Mouse (Mus musculus): ENCODE measurements around the gene Cnnm3.

Cnnm3 gene

DNA sequence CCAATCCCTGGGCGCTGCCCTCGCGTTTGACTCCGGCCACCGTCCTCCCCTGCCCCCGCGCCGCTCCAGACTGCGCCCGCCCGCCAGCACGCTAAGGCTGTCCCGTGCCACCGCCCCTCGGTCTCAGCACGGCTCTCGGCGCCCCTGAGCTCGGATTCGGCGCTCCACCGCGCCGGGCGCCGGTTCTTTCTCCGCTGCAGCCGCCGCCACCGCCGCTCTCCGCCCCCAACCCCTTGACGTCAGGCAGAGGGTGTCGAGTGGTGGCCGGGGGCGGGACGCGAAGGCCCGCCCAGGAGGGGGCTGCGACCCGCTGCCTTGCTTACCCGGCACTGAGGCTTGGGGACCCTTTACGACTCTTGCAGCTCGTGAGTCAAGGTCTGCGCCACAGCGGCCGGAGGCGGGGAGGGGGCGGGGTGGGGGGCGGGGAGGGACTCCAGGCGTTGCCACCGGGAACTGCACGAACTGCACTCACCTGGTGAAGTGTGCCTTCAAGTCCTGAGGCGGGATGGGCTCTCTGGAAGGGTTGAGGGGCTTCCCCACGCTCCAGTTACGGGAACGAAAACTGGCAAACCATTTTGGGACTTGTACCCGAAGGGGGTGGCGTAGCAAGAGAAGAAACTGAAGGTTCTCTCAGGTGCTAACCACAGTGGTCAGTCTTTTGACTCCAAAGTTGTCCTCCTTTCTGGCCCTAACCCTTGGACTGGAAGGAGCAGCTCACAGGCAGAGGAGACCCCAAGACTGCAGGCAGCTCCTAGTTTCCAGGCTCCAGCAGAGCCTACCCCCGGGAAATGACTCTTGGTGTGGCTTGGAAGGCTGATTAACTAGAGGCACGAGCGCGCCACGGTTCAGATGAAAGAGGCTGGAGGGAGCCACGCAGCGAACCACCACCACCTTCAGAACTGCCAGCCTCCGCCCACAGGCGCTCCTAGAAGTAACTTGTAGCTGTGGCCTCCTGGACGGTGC lies 46.6 kb downstream of the Cnnm3 start, which contains the start of gene Sema4c:
Gene Sema4c (minus strand): TSS at position 319 of the 963 bp plus-strand sequence.
- peak; percentile 77 for DNase-seq

DNA sequence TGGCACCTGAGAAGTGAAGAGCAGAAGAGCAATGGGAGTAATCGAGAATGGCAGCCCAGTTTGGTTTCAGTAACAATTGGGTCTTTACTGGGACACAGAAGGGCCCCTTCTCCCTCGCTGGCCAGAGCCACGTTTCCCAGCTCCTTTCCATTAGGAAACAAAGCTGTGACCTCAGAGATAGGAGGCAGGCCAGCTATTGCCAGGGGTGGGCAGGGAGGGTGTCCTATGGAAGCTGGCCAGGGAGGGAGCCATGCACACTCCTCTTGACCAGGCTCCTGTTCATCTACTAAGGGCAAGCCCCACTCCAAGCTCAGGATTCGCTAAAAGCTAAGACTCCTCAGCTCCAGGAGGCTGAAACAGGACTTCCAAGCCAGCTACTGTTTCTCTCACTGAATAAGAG lies 47.6 kb downstream of the Cnnm3 start:
- no peak for DNase-seq

DNA sequence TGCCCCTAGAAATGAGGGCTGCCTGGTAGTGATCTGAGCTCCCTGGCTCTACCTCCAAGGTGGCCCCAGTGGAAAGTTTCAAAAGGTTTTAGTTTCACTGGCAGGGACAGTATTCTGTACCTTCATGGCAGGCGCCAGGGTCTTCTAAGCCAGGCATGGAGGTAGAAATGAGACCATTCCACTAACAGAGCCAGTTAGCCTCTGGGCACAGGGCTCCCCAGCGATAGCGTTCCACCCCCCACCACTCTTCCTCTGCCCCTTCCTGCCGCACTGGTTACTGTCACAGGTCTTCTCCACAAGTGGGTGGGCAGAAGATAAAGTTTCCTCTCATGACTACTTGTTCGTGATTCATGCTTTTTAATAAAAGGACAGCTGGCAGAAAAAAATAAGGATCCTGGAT lies 48.2 kb downstream of the Cnnm3 start:
- no peak for DNase-seq

DNA sequence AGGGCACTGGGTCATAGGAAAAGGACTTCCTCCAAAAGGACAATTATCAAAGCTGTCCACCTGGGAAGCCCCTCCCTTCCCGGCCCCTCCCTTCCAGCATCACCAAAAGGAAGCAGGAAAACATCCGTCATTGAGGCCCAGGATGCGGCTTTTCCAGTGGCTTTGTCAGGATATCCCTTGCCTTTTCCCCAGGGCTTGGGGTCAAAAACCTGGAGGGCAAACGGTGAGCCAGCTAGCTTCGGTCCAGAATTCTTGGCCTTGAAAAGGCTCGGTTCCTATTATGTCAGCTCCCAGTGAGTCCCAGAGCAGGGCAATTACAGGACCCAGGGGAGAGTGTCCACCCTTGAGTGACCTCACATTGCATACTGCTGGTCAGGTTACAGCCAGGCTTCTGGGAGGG lies 49.2 kb downstream of the Cnnm3 start:
- no peak for DNase-seq

DNA sequence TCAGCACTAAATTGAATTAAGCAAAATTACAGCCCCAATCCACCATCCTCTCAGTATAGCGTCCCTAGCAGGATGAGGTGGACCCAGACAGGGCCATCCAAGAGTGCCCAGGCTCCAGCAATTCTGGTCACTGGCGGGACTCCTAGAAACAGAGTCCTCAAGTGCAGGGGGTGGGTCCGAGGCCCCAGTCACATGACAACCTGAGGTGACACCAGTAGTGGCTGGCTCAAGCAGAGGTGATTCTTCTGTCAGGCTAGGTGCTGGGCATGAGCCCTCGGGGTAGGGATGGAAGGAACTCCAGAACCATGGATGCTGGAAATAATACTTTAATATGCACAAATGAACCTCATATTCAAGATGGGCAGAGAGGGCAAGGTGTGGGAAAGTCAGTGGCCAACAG lies 50.7 kb downstream of the Cnnm3 start:
- no peak for DNase-seq

DNA sequence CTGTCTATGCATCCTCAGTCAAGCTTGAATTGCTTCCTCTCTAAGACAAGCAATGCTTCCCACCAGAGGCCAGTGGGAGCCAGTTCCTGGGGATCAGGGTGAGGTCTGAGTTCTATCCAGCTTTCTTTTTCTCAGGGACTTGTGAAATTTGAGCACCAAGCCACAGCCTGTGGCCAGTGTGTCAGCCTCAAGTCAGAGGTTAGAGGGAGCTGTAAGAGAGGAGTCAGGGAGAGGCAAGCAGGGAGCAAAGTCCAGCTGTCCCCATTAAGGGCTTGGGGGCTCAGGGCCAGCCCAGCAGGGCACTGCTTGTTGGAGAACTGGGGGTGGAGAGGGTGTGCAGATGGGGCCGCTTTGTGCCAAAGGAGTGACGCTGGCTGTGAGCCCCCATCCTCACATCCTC lies 51.5 kb downstream of the Cnnm3 start:
- DNase-seq = no peak

DNA sequence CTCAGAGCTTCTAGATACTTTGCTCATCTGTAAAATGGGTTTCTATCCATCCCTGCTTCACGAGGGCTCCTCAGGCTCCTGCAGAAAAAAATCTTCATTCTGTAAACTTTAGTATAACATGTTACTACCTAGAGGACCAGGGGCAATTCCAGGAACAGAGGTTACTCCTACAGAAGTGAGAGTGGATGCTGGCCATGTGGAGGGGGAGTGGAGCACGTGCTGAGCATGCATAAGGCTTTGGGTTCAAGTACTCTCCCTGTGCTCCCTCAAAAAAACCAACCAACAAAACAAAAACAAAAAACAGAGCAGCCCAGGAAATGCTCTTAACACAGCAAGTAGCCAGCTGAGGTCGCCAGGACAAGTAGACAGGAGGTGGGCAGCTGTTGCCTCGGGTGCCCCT lies 52.0 kb downstream of the Cnnm3 start:
- no peak for DNase-seq

DNA sequence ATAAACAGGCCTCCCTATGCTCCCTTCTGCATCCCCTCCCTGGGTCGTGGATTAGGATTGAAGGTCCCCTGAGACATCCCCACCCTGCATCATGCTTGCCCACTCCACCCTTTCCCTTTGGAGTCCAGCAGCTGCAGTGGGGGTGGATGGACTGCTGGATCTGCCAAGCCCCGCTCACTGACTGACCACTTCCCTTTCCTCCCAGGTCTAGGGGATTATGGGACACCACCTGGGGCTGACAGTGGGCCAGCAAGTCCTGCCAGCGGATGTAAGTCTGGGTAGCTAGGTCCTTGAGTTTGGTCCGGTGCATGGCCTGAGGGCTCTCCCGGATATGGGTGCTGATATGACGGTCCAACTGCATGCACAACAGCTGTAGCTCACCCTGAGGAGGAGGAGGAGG lies 52.4 kb downstream of the Cnnm3 start:
- DNase-seq = no peak

DNA sequence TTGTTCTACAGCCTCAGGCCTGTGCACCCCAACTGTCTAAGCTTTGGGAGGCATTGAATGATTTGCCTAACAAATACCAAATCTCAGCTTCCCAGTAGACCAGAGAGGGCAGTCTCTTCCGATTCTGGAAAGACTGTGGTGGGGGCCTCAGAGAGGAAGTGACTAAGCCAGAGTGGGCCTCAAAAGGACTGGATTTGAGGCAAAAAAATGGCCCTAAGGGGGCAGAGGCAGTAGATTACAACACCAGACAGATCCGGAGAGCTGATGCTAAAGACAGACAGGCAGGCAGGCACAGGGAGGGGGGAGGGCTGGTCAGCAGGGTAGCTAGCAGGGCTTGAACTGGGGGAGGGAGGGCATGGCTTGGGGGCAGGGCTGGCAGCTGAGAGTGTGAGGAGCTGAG lies 54.8 kb downstream of the Cnnm3 start:
- no peak for DNase-seq

DNA sequence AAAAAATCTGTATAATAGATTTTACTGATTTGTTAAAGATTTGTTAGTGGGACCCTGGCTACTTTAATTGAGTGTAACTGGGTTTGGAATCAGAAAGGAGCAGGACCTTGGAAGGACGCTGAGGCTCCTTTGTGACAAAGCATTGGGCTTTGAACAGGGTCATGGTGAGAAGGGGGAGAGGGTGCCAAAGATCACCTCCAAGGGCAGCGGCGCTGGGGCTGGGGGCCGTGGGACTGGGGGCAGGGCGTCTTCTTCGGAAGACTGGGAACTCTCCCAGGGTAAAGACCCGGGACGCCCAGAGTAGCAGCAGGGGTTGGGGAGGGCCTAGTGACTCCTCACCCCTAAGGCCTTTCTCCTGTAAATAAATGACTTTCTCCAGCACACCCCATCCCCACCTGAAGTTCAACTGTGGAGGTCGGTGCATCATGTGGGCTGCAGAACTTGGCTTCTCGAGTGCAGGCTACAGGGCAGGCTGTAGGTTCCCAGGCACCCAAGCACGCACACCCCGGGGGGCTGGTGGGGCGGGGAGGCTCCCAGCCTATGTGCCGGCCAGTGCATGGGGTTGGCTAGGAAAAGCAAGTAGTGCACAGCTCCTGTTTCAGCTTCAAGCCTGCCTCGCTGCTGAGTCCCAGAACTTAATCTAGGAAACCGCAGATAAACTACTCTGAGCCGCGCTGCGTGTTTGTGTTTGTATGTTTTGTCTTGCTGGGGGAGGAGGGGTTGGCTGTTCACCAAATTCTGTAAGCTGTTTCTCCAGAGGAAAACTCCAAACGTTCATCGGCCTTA lies 56.3 kb downstream of the Cnnm3 start:
- DNase-seq = no peak

DNA sequence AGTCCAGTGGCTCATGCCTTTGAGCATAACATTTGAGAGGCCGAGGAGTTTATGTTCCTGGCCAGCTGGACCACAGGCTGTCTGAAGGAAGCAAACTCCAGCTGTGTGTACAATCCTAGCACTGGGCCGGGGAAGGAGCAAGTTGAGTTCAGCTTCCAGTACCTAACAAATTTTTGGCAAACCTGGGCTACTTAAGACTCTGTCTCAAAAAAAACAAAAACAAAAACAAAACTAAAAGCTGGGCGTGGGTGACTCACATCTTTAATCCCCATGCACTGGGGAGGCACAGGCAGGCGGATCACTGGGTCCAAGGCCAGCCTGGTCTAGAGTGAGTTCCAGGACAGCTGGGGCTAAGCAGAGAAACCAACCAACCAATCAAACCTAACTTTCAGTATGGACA lies 57.1 kb downstream of the Cnnm3 start:
- no peak for DNase-seq

DNA sequence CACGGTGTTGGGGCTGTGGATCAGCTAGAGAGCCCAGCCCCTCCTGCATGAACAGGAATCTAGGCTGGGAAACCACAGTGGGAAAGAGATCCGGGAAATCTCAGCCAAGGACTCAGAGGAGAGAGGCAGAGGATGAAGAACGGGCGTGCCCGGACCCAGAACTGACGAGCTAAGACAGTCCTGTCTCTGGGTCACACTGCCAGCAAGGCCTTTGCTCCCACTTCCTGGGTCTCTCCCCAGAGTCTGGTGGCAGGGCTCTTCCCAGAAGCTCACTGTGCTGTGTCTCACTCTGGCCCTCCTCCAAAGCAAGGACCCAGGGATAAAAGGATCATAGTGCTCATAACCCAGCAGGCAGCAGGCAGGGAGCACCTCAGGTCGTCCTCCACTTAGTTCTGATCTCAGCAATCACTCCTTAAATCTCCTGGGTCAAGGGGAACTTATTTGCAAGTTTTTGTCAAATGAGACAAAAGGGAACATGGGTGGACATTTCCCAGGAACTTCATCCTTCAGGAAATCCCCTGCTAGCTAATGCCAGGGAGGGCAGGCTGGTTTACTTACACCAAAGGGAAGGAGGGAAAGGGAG lies 58.1 kb downstream of the Cnnm3 start:
- no peak for DNase-seq

DNA sequence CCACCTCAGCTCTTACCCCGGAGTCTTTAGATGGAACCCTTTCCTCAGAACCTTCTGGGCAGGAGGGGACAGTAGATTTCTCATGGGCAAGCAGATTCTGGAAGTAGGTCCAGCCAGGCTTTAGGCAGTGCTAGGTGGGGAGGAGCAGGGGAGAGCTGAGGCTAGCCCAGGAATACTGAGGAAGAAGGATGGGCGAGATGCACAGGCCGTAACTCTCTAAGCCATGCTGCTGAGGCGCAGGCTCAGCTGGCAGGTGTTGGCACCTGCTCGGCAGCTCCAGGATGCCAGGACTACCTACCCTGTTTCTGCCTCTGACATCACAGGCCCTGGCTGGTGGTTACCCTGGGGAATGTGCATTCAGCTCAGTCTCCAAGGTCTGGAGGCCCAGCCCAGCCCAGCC lies 58.7 kb downstream of the Cnnm3 start:
- no peak for DNase-seq

DNA sequence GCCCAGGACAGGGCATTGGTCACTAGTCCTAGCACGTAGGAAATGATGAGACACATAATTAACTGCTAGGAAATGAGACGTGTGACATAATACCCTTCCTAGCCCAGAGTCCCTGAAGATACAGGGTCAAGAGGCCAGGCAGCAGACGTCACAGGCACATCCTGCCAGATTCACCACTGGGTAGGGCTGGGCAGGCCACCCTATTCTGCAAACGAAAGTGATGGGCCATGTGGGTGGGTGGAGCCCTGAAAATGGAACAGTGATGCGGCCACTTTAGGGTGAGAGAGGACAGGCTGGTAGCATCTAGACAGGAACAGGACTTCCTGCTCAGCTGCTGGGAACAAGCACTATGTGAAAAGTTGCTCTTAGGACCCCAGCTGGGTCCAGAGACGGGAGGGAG lies 60.0 kb downstream of the Cnnm3 start:
- DNase-seq = no peak

DNA sequence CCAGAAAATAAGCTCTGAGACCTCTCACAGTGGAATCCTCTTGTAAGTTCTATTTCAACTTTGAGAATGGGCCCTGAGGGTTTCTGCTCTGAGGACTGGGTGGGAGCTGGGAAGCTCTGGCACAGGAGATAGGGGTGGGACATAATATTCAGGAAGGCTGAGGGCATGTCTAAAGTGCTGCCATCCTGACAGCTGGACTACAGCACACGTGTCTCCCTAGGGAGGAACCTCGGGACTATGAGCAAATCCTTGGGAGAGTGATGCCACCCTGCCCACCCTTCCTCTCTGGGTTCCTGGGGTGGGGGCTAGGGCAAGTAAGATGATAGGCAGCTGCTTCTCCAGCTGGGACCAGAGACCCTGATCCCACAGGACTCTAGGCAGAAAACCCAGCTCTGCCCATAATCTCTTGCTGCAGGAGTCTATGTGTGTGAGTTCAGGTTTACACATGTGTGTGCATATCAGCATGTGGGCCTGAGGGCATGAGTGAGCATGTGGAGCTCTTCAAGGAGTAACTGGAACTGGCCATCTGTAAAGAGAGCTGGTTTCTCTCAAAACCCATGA lies 60.6 kb downstream of the Cnnm3 start:
- no peak for DNase-seq

DNA sequence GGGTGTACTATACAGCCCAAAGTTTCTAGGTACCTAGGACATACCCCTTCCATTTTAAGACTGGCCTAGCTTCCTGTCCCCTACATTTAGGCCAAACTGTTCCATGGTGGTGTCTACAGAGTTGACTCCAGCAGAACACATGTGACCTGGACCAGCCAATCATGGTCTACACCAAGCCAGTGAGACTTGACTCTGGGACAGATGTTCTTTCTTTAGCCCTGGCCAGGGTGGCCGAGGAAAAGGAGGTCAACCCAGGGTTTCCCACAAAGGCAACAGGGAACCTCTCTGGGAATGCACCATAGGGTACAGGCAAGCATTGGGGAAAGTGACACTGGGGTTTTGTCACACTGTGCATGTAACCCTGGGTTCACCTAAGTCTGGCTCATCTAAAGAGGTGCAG lies 61.0 kb downstream of the Cnnm3 start:
- no peak for DNase-seq

DNA sequence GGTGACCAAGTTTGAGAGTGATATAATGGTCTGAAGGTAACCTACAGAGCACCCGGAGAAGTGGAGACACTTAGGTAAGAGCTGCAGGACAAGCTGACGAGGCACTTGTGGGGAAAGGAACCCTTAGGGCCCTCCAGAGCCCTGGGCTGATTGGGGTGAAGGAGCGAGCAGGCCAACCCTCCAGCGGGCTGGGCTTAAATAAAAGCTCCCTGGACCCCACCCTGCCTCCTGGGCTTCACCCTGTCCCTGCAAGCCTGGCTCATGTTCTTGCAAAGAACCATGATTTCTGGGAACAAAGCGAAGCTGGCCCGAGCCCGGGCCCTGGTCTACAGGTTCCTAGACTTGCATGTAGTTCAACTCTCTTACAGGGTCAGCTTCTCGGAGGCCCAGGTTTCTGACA lies 61.9 kb downstream of the Cnnm3 start:
- no peak for DNase-seq

DNA sequence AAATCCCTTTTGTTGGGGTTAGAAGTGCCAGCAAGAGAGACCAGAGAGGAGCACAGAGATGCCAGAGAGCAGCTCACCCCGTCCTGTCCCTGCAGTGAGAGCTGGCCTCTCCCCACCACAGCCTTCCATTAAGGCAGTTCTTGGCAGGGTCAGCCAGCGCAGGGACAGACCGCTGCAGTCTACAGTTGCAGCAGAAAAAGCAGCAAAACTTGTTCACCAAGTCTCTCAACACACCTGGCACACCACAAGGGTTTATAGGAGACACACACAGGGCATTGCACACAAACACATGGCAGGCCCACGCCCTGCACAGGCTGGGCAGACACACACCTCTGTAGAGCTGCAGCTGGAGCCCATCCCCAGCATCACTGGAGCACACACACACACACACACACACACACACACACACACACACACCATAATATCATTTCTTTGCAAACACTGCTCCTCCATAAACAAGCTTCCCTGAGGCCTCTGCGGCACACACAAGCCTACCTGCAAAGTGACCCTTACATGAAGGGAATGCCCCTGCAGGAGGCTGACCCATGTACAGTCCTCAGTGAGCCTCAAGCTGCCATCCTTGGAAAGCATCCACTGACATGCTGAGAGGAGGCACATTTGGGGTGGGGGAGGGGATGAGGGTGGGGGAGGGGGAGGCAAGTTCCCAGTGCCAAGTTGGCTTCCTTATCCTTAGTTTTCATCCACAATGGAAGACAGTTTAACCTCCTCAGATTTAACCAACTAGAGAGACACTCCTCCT lies 62.7 kb downstream of the Cnnm3 start:
- no peak for DNase-seq

DNA sequence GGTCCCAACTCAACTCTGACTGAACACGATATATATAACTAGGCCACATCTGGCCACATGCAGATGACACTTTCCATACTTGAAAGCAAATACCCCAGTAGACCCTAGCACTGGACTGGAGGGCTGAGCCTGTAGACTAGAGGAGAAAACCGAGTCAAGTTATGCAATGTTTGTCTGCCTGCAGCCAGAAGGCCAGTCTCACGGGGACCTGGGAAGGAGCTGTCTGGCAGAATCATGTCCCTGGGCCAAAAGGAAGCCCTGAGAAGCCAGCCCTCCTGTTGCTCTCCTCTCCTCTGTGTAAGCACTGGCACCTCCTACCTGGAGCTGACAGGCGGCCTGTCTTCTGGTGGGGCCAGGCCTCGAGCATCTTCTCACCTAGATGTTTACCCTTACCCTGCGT lies 63.7 kb downstream of the Cnnm3 start:
- no peak for DNase-seq

DNA sequence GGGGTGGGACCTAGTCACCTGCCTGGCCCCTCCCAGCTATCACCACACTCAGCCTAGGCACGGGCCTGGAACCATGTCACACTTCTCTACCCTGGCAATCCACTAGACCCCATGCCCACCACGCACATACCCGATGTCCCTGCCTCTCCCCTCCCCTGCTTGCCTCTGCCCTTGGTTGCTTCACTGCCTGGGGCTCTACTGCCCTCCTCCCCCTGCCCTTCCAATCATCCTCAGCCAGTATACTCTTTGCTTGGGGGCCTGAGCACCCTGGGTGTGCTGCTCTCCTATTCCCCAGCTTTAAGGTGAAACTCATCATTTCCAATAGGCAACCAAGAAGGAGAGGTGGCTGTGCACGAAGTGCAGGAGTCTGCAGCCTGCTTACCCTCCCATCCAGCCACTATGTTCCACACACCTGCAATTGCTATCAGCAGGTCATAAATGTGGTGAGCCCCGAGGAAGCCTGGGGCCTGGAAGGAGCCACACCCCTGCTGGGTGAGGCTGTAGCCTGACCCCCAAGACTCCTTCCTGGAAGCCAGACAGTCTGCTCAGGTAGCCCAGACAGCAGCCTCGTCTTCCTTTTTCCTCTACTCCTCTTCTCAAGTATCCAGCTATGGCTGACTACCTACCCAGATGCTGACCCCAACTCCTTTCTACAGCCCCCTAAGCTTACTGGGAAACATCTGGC lies 65.5 kb downstream of the Cnnm3 start:
- DNase-seq = no peak
